Mouse (Mus musculus): ENCODE results near the gene Cbx7.

Gene Cbx7

GRCm38 (mm10) chr15:80001601-80002000 is 30.7 kb upstream of the Cbx7 start:
- DNase-seq (ENCODE audit: low read depth, low spot score): no peak

GRCm38 (mm10) chr15:80000694-80001093 is 29.8 kb upstream of the Cbx7 start:
- no peak for DNase-seq (ENCODE audit: low read depth, low spot score)

- DNase-seq (ENCODE audit: low read depth, low spot score): no peak
Measured at GRCm38 (mm10) chr15:79997988-79998387, 27.1 kb upstream of the Cbx7 start.

- no peak for DNase-seq (ENCODE audit: low read depth, low spot score)
Measured at GRCm38 (mm10) chr15:79996781-79997180, 25.9 kb upstream of the Cbx7 start.

- no peak for DNase-seq (ENCODE audit: low read depth, low spot score)
Measured at GRCm38 (mm10) chr15:79995552-79995951, 24.6 kb upstream of the Cbx7 start.

GRCm38 (mm10) chr15:79994566-79994965 is 23.6 kb upstream of the Cbx7 start:
- no peak for DNase-seq (ENCODE audit: low read depth, low spot score)

GRCm38 (mm10) chr15:79986182-79986581 is 15.3 kb upstream of the Cbx7 start:
- DNase-seq (ENCODE audit: low read depth, low spot score): no peak

- no peak for DNase-seq (ENCODE audit: low read depth, low spot score)
Measured at GRCm38 (mm10) chr15:79985471-79985870, 14.6 kb upstream of the Cbx7 start.

GRCm38 (mm10) chr15:79984152-79984551 is 13.2 kb upstream of the Cbx7 start:
- no peak for DNase-seq (ENCODE audit: low read depth, low spot score)

- DNase-seq (ENCODE audit: low read depth, low spot score): no peak
Measured at GRCm38 (mm10) chr15:79980716-79981115, 9.8 kb upstream of the Cbx7 start.

- no peak for DNase-seq (ENCODE audit: low read depth, low spot score)
Measured at GRCm38 (mm10) chr15:79972186-79972585, 1.3 kb upstream of the Cbx7 start.

GRCm38 (mm10) chr15:79970491-79970890 is 428 bp downstream of the Cbx7 start:
- no peak for DNase-seq (ENCODE audit: low read depth, low spot score)

GRCm38 (mm10) chr15:79967346-79967745 is 3.6 kb downstream of the Cbx7 start:
- no peak for DNase-seq (ENCODE audit: low read depth, low spot score)

GRCm38 (mm10) chr15:79964376-79964775 is 6.5 kb downstream of the Cbx7 start:
- DNase-seq (ENCODE audit: low read depth, low spot score): no peak

GRCm38 (mm10) chr15:79962661-79963060 is 8.3 kb downstream of the Cbx7 start:
- DNase-seq (ENCODE audit: low read depth, low spot score): no peak

- no peak for DNase-seq (ENCODE audit: low read depth, low spot score)
Measured at GRCm38 (mm10) chr15:79961366-79961921, 9.5 kb downstream of the Cbx7 start.

GRCm38 (mm10) chr15:79958418-79958817 is 12.5 kb downstream of the Cbx7 start:
- no peak for DNase-seq (ENCODE audit: low read depth, low spot score)

GRCm38 (mm10) chr15:79956559-79956958 is 14.4 kb downstream of the Cbx7 start:
- DNase-seq (ENCODE audit: low read depth, low spot score): no peak

GRCm38 (mm10) chr15:79953470-79953869 is 17.4 kb downstream of the Cbx7 start:
- DNase-seq (ENCODE audit: low read depth, low spot score): no peak

- peak; percentile 56 for DNase-seq (ENCODE audit: low read depth, low spot score)
Measured at GRCm38 (mm10) chr15:79952504-79953231, 18.3 kb downstream of the Cbx7 start.

GRCm38 (mm10) chr15:79951730-79952503 is 19.0 kb downstream of the Cbx7 start:
- DNase-seq (ENCODE audit: low read depth, low spot score): peak; percentile 60

GRCm38 (mm10) chr15:79951226-79951625 is 19.7 kb downstream of the Cbx7 start:
- DNase-seq (ENCODE audit: low read depth, low spot score): no peak

Data from 3T3-L1 (cell line).